Mouse (Mus musculus) ES-Bruce4 (cell line): ENCODE data around the gene Cdh23.

Source experiments
- CTCF ChIP-seq: IDR thresholded peaks from one replicate; pipeline ENCODE4 v1.8.1; 2011; ENCODE audit warnings: low read depth, low read length
- EP300 ChIP-seq: IDR thresholded peaks from 2 replicates; pipeline ENCODE4 v1.6.1; 2011; ENCODE audit warnings: low read depth, low read length; ENCODE audit not compliant: insufficient read depth
- POLR2A ChIP-seq: IDR thresholded peaks from one replicate; pipeline ENCODE4 v1.8.1; 2011; ENCODE audit warnings: low read length; ENCODE audit not compliant: insufficient read depth

DNA sequence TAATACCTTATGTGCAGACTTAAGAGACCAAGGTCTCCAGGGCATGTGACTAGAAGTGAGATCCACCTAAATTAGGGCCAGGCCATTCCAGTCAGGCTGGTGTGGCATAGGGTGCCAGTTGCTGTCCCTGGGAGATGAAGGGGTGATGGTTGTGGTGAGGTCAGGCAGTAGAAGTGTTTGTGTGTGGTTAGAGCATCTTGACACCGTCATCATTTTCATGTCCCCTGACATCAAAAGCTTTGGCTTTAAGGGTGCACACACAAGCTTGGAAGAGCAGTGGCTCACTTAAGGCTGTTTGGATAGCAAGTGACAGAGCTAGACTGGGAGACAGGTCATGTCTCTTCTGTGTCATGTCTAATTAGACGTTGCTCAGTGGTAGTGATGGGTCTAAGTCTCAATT lies 408.6 kb downstream of the Cdh23 start:
- TF ChIP-seq CTCF (no peak), EP300 (no peak), POLR2A (no peak)
